ENCODE assay signal across 8 mouse cellular contexts in genomic region chr2:91929936-91930335, GRCm38 (mm10). TPM values are rescaled to one million over a fixed set of nuclear protein-coding genes. Genes with fewer than 3 reads are reported as not detected.
DNase-seq lines count a peak whose midpoint lies in the region; ATAC-seq and TF ChIP-seq lines count a peak whose summit lies in the region.

No protein-coding gene starts in this region.

- H3K36me3 ChIP-seq in hindbrain, embryonic 15.5 days, result no peaks in the 10 kb centered on the region
- H3K36me3 ChIP-seq in liver, embryonic 11.5 days (ENCODE audit: control insufficient read depth, insufficient read depth, low read length), result peaks cover 9% of the 10 kb centered on the region
- no peaks in the 10 kb centered on the region; the same call in 1 of the 2 replicates for H3K36me3 ChIP-seq in neural tube, embryonic 11.5 days (ENCODE audit: control insufficient read depth, insufficient read depth, low read length)

- no peak overlapping the region for H3K27ac ChIP-seq in layer of hippocampus, adult 2 months
- H3K27ac ChIP-seq in embryonic fibroblast, embryonic 13.5 days (ENCODE audit: insufficient read depth, low read length), result no peak overlapping the region
- H3K27ac ChIP-seq in hindbrain, embryonic 15.5 days (replicated peaks), result no peak overlapping the region
- H3K27ac ChIP-seq in liver, embryonic 11.5 days (ENCODE audit: low read depth, low read length), result no peak overlapping the region
- H3K27ac ChIP-seq in neural tube, embryonic 11.5 days (ENCODE audit: low read depth, low read length), result peak overlapping the region; percentile 31; the same call in 1 of the 2 replicates

- no peaks in the 10 kb centered on the region for H3K9me3 ChIP-seq in hindbrain, embryonic 15.5 days
- H3K9me3 ChIP-seq in liver, embryonic 11.5 days (ENCODE audit: control insufficient read depth, low read length), result no peaks in the 10 kb centered on the region
- no peaks in the 10 kb centered on the region for H3K9me3 ChIP-seq in neural tube, embryonic 11.5 days (ENCODE audit: control insufficient read depth, low read length)

- peak overlapping the region; percentile 81 for H3K4me2 ChIP-seq in hindbrain, embryonic 15.5 days
- H3K4me2 ChIP-seq in liver, embryonic 11.5 days, result peak overlapping the region; percentile 79
- peak overlapping the region; percentile 66 for H3K4me2 ChIP-seq in neural tube, embryonic 11.5 days (ENCODE audit: low read depth)

- peak; percentile 79 for TF ChIP-seq CTCF in layer of hippocampus, adult 2 months (conservative IDR thresholded peaks at IDR 0.05)
- peak; percentile 58; the same call in 1 of the 2 replicates for TF ChIP-seq CTCF in embryonic fibroblast, embryonic 13.5 days (IDR thresholded peaks at IDR 0.05; ENCODE audit: borderline replicate concordance, insufficient read depth, low read length)

- H3K9ac ChIP-seq in hindbrain, embryonic 15.5 days, result peak overlapping the region; percentile 62; the same call in 1 of the 2 replicates
- H3K9ac ChIP-seq in liver, embryonic 11.5 days (ENCODE audit: low read depth, low read length), result peak overlapping the region; percentile 77; the same call in 1 of the 2 replicates
- peak overlapping the region; percentile 99 for H3K9ac ChIP-seq in neural tube, embryonic 11.5 days (ENCODE audit: low read length)

- no peaks in the 10 kb centered on the region for H3K4me1 ChIP-seq in embryonic fibroblast, embryonic 13.5 days (ENCODE audit: control insufficient read depth, insufficient read depth, low read length)
- H3K4me1 ChIP-seq in hindbrain, embryonic 15.5 days (replicated peaks), result peaks cover 33% of the 10 kb centered on the region
- H3K4me1 ChIP-seq in liver, embryonic 11.5 days (replicated peaks; ENCODE audit: control insufficient read depth, insufficient read depth, low read length), result peaks cover 50% of the 10 kb centered on the region
- peaks cover 37% of the 10 kb centered on the region for H3K4me1 ChIP-seq in neural tube, embryonic 11.5 days (ENCODE audit: control insufficient read depth, insufficient read depth, low read length)

- H3K4me3 ChIP-seq in layer of hippocampus, adult 2 months, result no peak overlapping the region
- H3K4me3 ChIP-seq in embryonic fibroblast, embryonic 13.5 days (ENCODE audit: insufficient read depth, low read length), result no peak overlapping the region
- H3K4me3 ChIP-seq in hindbrain, embryonic 15.5 days, result peak overlapping the region; percentile 53
- peak overlapping the region; percentile 62 for H3K4me3 ChIP-seq in liver, embryonic 11.5 days (ENCODE audit: low read depth, low read length)
- peak overlapping the region; percentile 79 for H3K4me3 ChIP-seq in neural tube, embryonic 11.5 days (ENCODE audit: low read depth, low read length)

- peaks cover 2% of the 10 kb centered on the region; the same call in 1 of the 2 replicates for H3K27me3 ChIP-seq in hindbrain, embryonic 15.5 days
- peaks cover 2% of the 10 kb centered on the region; the same call in 1 of the 2 replicates for H3K27me3 ChIP-seq in liver, embryonic 11.5 days (replicated peaks; ENCODE audit: control insufficient read depth, insufficient read depth, low read length)
- 0 out of 2 replicates have a peak, but pooled peaks cover 3% of the 10 kb centered on the region for H3K27me3 ChIP-seq in neural tube, embryonic 11.5 days (ENCODE audit: control insufficient read depth, insufficient read depth, low read length)

- TF ChIP-seq POLR2A in embryonic fibroblast, embryonic 13.5 days (IDR thresholded peaks at IDR 0.05; ENCODE audit: low read depth, low read length), result no peak

- no peak for ATAC-seq in hindbrain, embryonic 15.5 days (ENCODE audit: low FRiP score, low read depth)
- ATAC-seq in liver, embryonic 11.5 days (replicated peaks; ENCODE audit: low FRiP score), result no peak
- ATAC-seq in neural tube, embryonic 11.5 days (ENCODE audit: insufficient read depth, low FRiP score, low TSS enrichment), result no peak

- 7% methylated on average over 12 of the region's 12 CpGs for WGBS in hindbrain, embryonic 15.5 days
- WGBS in liver, embryonic 11.5 days, result 15% methylated on average over 12 of the region's 12 CpGs
- 8% methylated on average over 12 of the region's 12 CpGs for WGBS in neural tube, embryonic 11.5 days

- DNase-seq in layer of hippocampus, adult 2 months (ENCODE audit: low spot score in 2 of 2), result peak in 1 of 2 experiments; percentile 74
- no peak for DNase-seq in layer of hippocampus, adult 8-10 months (ENCODE audit: low spot score in 2 of 2)
- DNase-seq in adrenal gland, postnatal 36 days, result peak; percentile 70 to 81
- no peak for DNase-seq in liver, embryonic 11.5 days (ENCODE audit: low spot score)
- peak; percentile 84 for DNase-seq in neural tube, embryonic 11.5 days (ENCODE audit: low spot score)
- no peak for DNase-seq in layer of hippocampus, adult 9-10 months (ENCODE audit: low spot score)

RNA-seq across cellular contexts. Expression of gene Mdk, which starts 2.2 kb away (rescaled TPM):
- total RNA-seq in layer of hippocampus, adult 2 months (2021), result 10 to 100 TPM; 25.3 to 31.9 TPM
- 10 to 100 TPM; 21.4 to 27.8 (median 24.1) TPM for total RNA-seq in layer of hippocampus, adult 8-10 months (2022)
- 10 to 100 TPM in 1 of 2 experiments, 1 to 10 TPM in 1; 6.7 to 11.6 TPM for total RNA-seq in adrenal gland, postnatal 36 days (2021)
- 29.2 and 148 TPM in 2 replicates for polyA plus RNA-seq in embryonic fibroblast, embryonic 13.5 days (2011; ENCODE audit: insufficient read length, low read depth, missing spikeins)
- 187 and 224 TPM in 2 replicates for polyA plus RNA-seq in hindbrain, embryonic 15.5 days (2015; fragmentation: Nextera tagmentation; extraction: Ambion mirVana)
- polyA plus RNA-seq in liver, embryonic 11.5 days (2014; fragmentation: Nextera tagmentation; extraction: Ambion mirVana), result 461 and 501 TPM in 2 replicates
- polyA plus RNA-seq in neural tube, embryonic 11.5 days (2014; fragmentation: Nextera tagmentation; extraction: Ambion mirVana), result 1,127 and 1,214 TPM in 2 replicates

RNA-seq across cellular contexts. Expression of gene Chrm4, which starts 2.9 kb away (rescaled TPM):
- total RNA-seq in layer of hippocampus, adult 2 months (2021), result 10 to 100 TPM; 22.1 to 26.0 TPM
- 10 to 100 TPM; 27.0 to 29.9 (median 29.1) TPM for total RNA-seq in layer of hippocampus, adult 8-10 months (2022)
- total RNA-seq in adrenal gland, postnatal 36 days (2021), result 1 to 10 TPM; 2.7 to 2.9 TPM
- polyA plus RNA-seq in embryonic fibroblast, embryonic 13.5 days (2011; ENCODE audit: insufficient read length, low read depth, missing spikeins), result not detected in 2 replicates
- polyA plus RNA-seq in hindbrain, embryonic 15.5 days (2015; fragmentation: Nextera tagmentation; extraction: Ambion mirVana), result 0.87 and 1.2 TPM in 2 replicates
- 0.34 and 0.36 TPM in 2 replicates for polyA plus RNA-seq in liver, embryonic 11.5 days (2014; fragmentation: Nextera tagmentation; extraction: Ambion mirVana)
- polyA plus RNA-seq in neural tube, embryonic 11.5 days (2014; fragmentation: Nextera tagmentation; extraction: Ambion mirVana), result 0.45 and 0.53 TPM in 2 replicates

RNA-seq across cellular contexts. Expression of gene Gm9821, which starts 15.6 kb away (rescaled TPM):
- not detected for total RNA-seq in layer of hippocampus, adult 2 months (2021)
- total RNA-seq in layer of hippocampus, adult 8-10 months (2022), result not detected
- not detected for total RNA-seq in adrenal gland, postnatal 36 days (2021)
- polyA plus RNA-seq in embryonic fibroblast, embryonic 13.5 days (2011; ENCODE audit: insufficient read length, low read depth, missing spikeins), result not detected in 2 replicates
- polyA plus RNA-seq in hindbrain, embryonic 15.5 days (2015; fragmentation: Nextera tagmentation; extraction: Ambion mirVana), result 0.30 and 0.32 TPM in 2 replicates
- polyA plus RNA-seq in liver, embryonic 11.5 days (2014; fragmentation: Nextera tagmentation; extraction: Ambion mirVana), result 3.7 and 4.8 TPM in 2 replicates
- 0.37 and 0.58 TPM in 2 replicates for polyA plus RNA-seq in neural tube, embryonic 11.5 days (2014; fragmentation: Nextera tagmentation; extraction: Ambion mirVana)

RNA-seq across cellular contexts. Expression of gene Dgkz, which starts 45.7 kb away (rescaled TPM):
- total RNA-seq in layer of hippocampus, adult 2 months (2021), result 100 to 1,000 TPM; 513 to 526 TPM
- total RNA-seq in layer of hippocampus, adult 8-10 months (2022), result 100 to 1,000 TPM; 463 to 479 (median 474) TPM
- total RNA-seq in adrenal gland, postnatal 36 days (2021), result 10 to 100 TPM; 45.1 to 48.0 TPM
- 29.3 and 40.4 TPM in 2 replicates for polyA plus RNA-seq in embryonic fibroblast, embryonic 13.5 days (2011; ENCODE audit: insufficient read length, low read depth, missing spikeins)
- 32.4 and 40.9 TPM in 2 replicates for polyA plus RNA-seq in hindbrain, embryonic 15.5 days (2015; fragmentation: Nextera tagmentation; extraction: Ambion mirVana)
- 81.4 and 85.9 TPM in 2 replicates for polyA plus RNA-seq in liver, embryonic 11.5 days (2014; fragmentation: Nextera tagmentation; extraction: Ambion mirVana)
- polyA plus RNA-seq in neural tube, embryonic 11.5 days (2014; fragmentation: Nextera tagmentation; extraction: Ambion mirVana), result 34.6 and 37.7 TPM in 2 replicates

Comparison
In these comparisons a context has a peak if more than half of its experiments do, and no peak if none do; other contexts are left out.
1. DNase-seq: peak in adrenal gland, postnatal 36 days (2 of 2) and neural tube, embryonic 11.5 days (single experiment); none in layer of hippocampus, adult 8-10 months (0 of 2), liver, embryonic 11.5 days (single experiment) and layer of hippocampus, adult 9-10 months (single experiment).
2. H3K4me3 ChIP-seq: peak in hindbrain, embryonic 15.5 days (single experiment), liver, embryonic 11.5 days (single experiment) and neural tube, embryonic 11.5 days (single experiment); none in layer of hippocampus, adult 2 months (single experiment) and embryonic fibroblast, embryonic 13.5 days (single experiment).
3. Peak in every context shown above with its lines, with median percentiles within 50 percentile points of each other: H3K4me2 ChIP-seq and H3K9ac ChIP-seq.